Mouse (Mus musculus): Measurements from ENCODE around the gene Nell2. TPM values are rescaled to one million over a fixed set of nuclear protein-coding genes. Genes with fewer than 3 reads are reported as not detected.
"Not testable (repeated sequence)": the region's sequence is repeated elsewhere in the genome, so short reads cannot be mapped to it uniquely, and the experiment has no call there.

Gene Nell2
- total RNA-seq, 2 experiments from 2014 or later = not detected

GRCm38 (mm10) chr15:95272167-95272566, 256.2 kb downstream of the Nell2 start:
- intact Hi-C loops (cut with DNase I) = loop anchor here (10.0 kb wide), 1 partner anchor 313 kb away; no protein-coding TSS in a partner anchor
- DNase-seq (ENCODE audit: low spot score) = no peak

DNA sequence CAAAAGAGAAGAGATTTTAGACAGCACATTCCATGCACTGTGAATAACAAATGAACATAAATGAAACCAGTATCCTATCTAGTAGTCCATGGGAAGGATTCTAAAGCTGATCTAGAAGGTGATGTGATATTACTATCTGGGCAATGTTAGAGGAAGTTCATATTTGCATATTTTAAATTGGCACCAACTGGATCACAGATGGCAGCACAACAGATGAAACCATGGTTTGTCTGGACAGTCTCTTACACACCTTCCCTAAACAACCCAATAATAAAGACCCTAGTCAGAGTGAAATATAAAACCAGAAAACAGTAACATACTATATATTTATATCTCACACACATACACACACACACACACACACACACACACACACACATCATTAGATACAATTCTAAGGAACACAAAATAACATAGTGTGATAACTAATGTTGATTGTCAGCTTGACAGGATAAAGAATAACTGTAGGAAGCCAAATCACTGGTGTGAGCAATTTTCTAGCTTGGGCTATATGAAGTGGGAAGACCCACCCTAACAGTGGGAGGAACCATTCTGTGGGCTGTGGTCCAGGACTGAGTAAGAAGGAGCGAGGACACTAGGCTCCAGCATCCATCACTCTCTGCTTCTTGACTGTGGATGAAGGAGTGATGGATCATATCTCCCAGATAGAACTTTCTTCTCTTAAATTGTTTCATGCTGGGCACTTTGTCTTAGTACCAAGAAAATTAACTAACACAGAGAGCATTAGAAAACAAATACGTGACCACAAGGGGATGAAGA, 268.5 kb downstream of the Nell2 start:
- intact Hi-C loops (cut with DNase I) = no loop called here
- DNase-seq (ENCODE audit: low spot score) = no peak

DNA sequence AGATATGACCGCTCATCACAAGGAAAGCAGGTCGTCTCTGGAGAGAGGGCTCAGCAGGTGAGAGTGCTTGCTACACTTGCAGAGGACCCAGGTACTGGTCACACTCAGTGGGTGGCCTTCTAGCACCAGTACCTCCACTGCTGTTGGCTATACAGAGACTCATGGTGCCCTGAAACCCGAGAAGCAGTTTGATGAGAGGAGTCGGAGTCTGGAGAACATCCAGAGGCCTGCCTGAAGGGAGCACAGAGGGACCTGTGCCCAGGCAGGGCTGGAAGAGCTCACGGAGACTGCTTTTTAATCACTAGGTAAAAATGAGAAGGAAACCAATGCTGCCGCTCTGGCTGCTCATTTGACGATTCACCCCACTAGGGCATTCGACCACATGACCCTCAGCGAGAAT, 271.2 kb downstream of the Nell2 start:
- DNase-seq (ENCODE audit: low spot score) = no peak
- intact Hi-C loops (cut with DNase I) = no loop called here

- no peak for DNase-seq (ENCODE audit: low spot score)
- intact Hi-C loops (cut with DNase I) = no loop called here
These were observed 282.8 kb downstream of the Nell2 start for GRCm38 (mm10) chr15:95245516-95245915.

GRCm38 (mm10) chr15:95243876-95244275, 284.5 kb downstream of the Nell2 start:
- no peak for DNase-seq (ENCODE audit: low spot score)
- intact Hi-C loops (cut with DNase I) = no loop called here

DNA sequence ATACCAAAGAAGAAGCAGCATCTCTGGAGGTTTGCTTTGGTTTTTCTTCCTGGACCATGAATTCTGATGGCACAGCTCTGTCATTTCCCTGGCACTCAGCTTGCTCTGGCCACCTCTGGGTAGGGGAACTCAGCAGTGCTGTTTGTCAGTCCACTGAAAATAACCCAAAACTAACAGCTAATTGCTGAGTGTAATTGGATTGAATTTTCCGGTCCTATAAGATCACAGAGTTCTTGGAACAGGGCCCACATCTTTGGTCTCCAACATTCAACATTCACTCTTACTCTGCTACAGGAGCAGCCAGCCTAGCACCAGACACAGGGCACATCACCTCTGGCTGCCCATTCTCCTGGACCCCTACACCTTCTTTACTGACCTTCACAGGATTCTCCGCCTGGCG, 287.2 kb downstream of the Nell2 start:
- no peak for DNase-seq (ENCODE audit: low spot score)

DNA sequence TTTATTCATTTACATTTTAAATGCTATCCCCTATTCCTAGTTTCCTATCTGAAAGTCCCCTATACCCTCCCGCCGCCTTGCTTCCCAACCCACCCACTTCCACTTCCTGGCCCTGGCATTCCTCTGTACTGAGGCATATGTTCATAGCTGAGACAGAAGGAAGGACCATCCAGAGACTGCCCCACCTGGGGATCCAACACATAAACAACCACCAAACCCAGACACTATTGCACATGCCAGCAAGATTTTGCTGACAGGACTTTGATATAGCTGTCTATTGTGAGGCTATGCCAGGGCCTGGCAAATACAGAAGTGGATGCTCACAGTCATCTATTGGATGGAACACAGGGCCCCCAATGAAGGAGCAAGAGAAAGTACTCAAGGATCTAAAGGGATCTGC, 291.3 kb downstream of the Nell2 start:
- intact Hi-C loops (cut with DNase I); DNase-seq (ENCODE audit: low spot score): not testable (repeated sequence)

More for the DNA sequence above, 287.2 kb downstream of the Nell2 start:
- intact Hi-C loops (cut with DNase I) = no loop called here

GRCm38 (mm10) chr15:95236509-95236908, 291.9 kb downstream of the Nell2 start:
- DNase-seq (ENCODE audit: low spot score) = no peak
- intact Hi-C loops (cut with DNase I) = no loop called here

- intact Hi-C loops (cut with DNase I) = no loop called here
- no peak for DNase-seq (ENCODE audit: low spot score)
These were observed 297.2 kb downstream of the Nell2 start for GRCm38 (mm10) chr15:95231171-95231570.

DNA sequence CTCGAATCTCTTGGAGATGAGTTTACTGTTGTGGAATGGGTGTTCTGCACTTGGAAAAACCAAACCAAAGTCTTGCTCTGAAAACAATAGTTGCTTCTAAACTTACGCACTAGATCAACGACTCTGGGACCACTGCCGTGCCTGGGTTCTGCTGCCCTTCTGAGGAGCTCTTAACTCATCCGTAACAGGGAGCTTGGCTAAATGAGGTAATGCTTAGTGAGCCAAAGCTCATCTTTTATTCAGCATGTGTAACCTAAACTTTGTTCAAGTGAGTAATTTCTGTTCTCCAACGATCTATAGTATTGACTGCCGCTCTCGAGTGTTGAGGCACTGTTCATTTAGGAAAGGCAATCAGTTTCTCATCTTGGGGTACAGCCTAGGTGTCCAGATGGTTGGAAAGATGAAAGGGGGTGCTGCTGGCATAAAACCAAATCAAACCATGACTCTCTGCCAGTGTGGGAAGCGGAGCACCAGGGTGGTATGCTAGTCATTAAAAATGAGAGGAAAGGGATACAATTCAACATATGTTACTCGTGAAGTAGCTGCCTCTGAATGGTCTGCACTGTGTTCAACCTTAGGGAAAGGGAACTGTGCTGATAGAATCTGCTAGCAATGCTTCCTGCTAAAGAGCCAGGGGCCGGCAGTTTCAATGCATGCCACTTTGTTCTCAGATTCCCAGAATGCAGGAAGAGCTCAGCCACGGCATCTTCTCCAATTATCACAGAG, 311.6 kb downstream of the Nell2 start:
- DNase-seq (ENCODE audit: low spot score) = no peak
- intact Hi-C loops (cut with DNase I) = no loop called here

GRCm38 (mm10) chr15:95210551-95210950, 317.8 kb downstream of the Nell2 start:
- intact Hi-C loops (cut with DNase I) = no loop called here

GRCm38 (mm10) chr15:95209186-95209585, 319.2 kb downstream of the Nell2 start:
- intact Hi-C loops (cut with DNase I) = no loop called here
- DNase-seq (ENCODE audit: low spot score) = no peak

More at GRCm38 (mm10) chr15:95210551-95210950, 317.8 kb downstream of the Nell2 start:
- DNase-seq (ENCODE audit: low spot score) = no peak

DNA sequence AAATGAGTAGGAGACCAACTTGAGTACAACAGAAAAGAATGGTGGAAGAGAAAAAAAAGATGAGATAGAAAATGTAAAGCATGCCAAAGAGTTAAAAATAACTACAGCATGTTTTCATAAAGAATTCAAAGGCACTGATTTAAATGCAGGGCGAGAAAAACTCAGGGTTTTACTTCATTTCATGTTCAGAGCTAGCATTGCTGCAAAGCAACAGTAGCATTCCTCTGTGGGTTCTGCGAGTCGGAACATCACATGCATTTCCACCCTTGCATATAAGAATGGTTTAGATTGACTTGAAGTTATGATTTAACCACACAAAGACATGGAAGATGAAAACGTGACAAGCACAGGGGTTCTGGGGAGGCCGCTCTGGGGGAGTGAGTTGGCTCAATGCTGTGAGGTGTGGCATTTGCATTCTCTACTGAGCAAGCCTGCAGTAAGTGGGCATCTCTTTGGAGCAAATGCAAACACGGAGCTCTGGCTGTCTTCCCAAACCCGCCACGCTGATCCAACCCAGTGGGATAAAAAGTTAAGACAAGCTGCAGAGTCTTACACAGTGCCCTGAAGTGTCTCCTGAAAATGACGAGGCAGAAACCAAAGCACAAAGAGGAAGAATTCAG, 334.6 kb downstream of the Nell2 start:
- DNase-seq (ENCODE audit: low spot score) = no peak
- intact Hi-C loops (cut with DNase I) = no loop called here

GRCm38 (mm10) chr15:95192951-95193350, 335.4 kb downstream of the Nell2 start:
- intact Hi-C loops (cut with DNase I) = no loop called here
- DNase-seq (ENCODE audit: low spot score) = no peak

- no peak for DNase-seq (ENCODE audit: low spot score)
- intact Hi-C loops (cut with DNase I) = no loop called here
These were observed 342.1 kb downstream of the Nell2 start for GRCm38 (mm10) chr15:95186226-95186625.

DNA sequence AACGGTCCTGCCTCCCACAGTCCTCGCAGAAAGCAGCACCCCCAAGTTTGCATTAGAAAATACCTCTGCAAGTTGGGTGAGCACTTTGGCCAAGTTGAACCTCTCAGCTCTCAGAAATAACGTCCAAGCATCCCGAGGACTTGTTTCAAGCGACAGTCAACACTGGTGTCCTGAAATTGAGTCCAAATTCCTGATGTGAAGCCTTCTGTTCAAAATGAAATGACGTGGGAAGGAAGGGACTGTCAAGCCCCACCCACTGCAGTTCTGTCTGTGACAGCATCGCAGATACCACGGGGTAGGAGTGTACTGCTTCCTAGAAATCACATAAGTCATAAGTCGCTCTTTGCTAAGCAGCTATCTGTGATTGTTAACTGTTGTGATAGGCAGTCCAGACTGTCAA, 342.9 kb downstream of the Nell2 start:
- intact Hi-C loops (cut with DNase I) = no loop called here
- no peak for DNase-seq (ENCODE audit: low spot score)

GRCm38 (mm10) chr15:95183450-95183849, 344.9 kb downstream of the Nell2 start:
- intact Hi-C loops (cut with DNase I) = no loop called here
- DNase-seq (ENCODE audit: low spot score) = no peak

DNA sequence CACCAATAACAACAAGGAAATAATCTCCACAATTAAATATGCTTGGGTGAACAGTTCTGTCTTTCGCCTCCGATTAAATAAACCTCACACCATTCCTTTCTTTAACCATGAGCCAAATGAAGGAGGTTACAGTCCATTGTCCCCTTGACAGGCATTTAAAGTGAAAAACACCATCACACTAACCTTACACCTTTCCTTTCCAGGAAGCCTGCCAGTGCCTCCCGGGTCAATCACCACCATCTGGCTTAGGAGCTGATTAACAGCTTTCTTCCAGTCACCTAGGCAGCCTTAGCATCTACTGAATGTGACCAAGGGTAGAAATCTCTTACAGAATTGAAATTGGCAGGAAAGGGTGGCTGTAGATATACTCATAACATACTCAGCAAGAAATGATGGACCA, 371.5 kb downstream of the Nell2 start:
- intact Hi-C loops (cut with DNase I) = no loop called here
- no peak for DNase-seq (ENCODE audit: low spot score)

GRCm38 (mm10) chr15:95145118-95145517, 383.2 kb downstream of the Nell2 start:
- DNase-seq (ENCODE audit: low spot score) = no peak
- intact Hi-C loops (cut with DNase I) = no loop called here

- no peak for DNase-seq (ENCODE audit: low spot score)
- intact Hi-C loops (cut with DNase I) = no loop called here
These were observed 384.2 kb downstream of the Nell2 start for GRCm38 (mm10) chr15:95144131-95144530.

All from heart, postnatal 25 days (tissue).